Comparison of ENCODE assay signal across 23 mouse cellular contexts in the genomic region with DNA sequence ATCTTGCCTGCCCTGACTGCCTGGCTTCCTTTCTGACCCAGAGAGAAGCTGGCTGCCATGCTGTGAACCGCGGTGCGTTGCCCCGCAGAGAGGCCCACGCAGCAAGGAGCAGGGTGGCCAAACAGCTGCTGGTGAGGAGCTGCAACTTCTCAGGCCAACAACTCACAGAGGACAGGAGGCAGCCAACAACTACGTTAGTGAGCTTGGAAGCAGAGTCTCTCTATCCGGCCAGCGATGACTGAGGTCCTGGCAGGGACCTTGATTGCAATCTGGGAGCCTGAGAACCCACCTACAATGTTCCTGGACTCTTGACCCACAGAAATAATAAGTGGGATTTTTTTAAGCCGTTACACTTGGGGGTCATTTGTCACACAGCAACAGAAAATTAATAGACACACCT. TPM values are rescaled to one million over a fixed set of nuclear protein-coding genes. Genes with fewer than 3 reads are reported as not detected.
DNase-seq lines count a peak whose midpoint lies in the region; ATAC-seq and TF ChIP-seq lines count a peak whose summit lies in the region.
"Had no signal": no experiment of that assay in that cellular context is flagged by ENCODE, and none has a peak within 500 bp of the region (broad histone marks: within the 10 kb centered on the region; RNA-seq: fewer than 3 reads in every experiment).

No protein-coding gene starts in this region.

- DNase-seq in cerebellum, postnatal 14 days, result peak; percentile 50 to 56
- DNase-seq in cerebellum, postnatal 4 days (ENCODE audit: low spot score in 2 of 2), result no peak
- DNase-seq in limb, embryonic 14.5 days (ENCODE audit: low spot score), result peak; percentile 73
- DNase-seq in limb, embryonic 10.5 days (ENCODE audit: low spot score), result no peak
- DNase-seq in gastrocnemius, adult 8-10 months (ENCODE audit: low spot score in 2 of 2), result peak; percentile 30 to 35
- no peak for DNase-seq in thymus, postnatal 25 days
- no peak for DNase-seq in left cerebral cortex, postnatal 10 days (ENCODE audit: extremely low spot score in 1 of 2, low spot score in 2 of 2)
- DNase-seq: adrenal gland, postnatal 36 days; cerebellum, adult 11-12 months; cerebellum, postnatal 36 days; kidney, adult 18-20 months; kidney, postnatal 4 days; layer of hippocampus, adult 9-11 months; liver, embryonic 13.5 days; lung, adult 2 months; lung, postnatal 36 days; midbrain, embryonic 14.5 days; spleen, adult 18-20 months; thymus, postnatal 4 days had no signal

- 84% methylated on average over 9 of the region's 9 CpGs for WGBS in limb, embryonic 14.5 days
- 88% methylated on average over 9 of the region's 9 CpGs for WGBS in limb, embryonic 10.5 days
- WGBS in limb, embryonic 15.5 days, result 70% methylated on average over 9 of the region's 9 CpGs

- TF ChIP-seq POLR2A in limb, embryonic 14.5 days (IDR thresholded peaks at IDR 0.05; ENCODE audit: borderline replicate concordance, extremely low read depth, insufficient read depth, insufficient read length), result no peak

- no peak overlapping the region for H3K4me3 ChIP-seq in limb, embryonic 14.5 days (replicated peaks; ENCODE audit: low read length)
- H3K4me3 ChIP-seq in limb, embryonic 10.5 days, result no peak overlapping the region
- H3K4me3 ChIP-seq in limb, embryonic 15.5 days, result no peak overlapping the region
- H3K4me3 ChIP-seq: hindbrain, embryonic 13.5 days; liver, embryonic 13.5 days; megakaryocyte, embryonic 14.5 days had no signal

- H3K4me1 ChIP-seq in limb, embryonic 14.5 days (ENCODE audit: control insufficient read depth, insufficient read depth, low read length), result peaks cover 20% of the 10 kb centered on the region
- peaks cover 5% of the 10 kb centered on the region; the same call in 1 of the 2 replicates for H3K4me1 ChIP-seq in limb, embryonic 10.5 days
- H3K4me1 ChIP-seq in limb, embryonic 15.5 days, result peaks cover 19% of the 10 kb centered on the region
- H3K4me1 ChIP-seq: liver, embryonic 13.5 days had no signal

- H3K9ac ChIP-seq in limb, embryonic 14.5 days (ENCODE audit: low read depth, low read length, severe bottlenecking), result no peak overlapping the region
- no peak overlapping the region for H3K9ac ChIP-seq in limb, embryonic 15.5 days
- H3K9ac ChIP-seq: hindbrain, embryonic 13.5 days; liver, embryonic 13.5 days had no signal

- ATAC-seq in limb, embryonic 14.5 days (ENCODE audit: low FRiP score, low read depth), result no peak
- peak; percentile 78 for ATAC-seq in limb, embryonic 15.5 days (ENCODE audit: insufficient number of reproducible peaks, low FRiP score, low TSS enrichment, low read depth)

- H3K27me3 ChIP-seq in limb, embryonic 14.5 days (ENCODE audit: control insufficient read depth, insufficient read depth, low read length), result no peaks in the 10 kb centered on the region
- no peaks in the 10 kb centered on the region for H3K27me3 ChIP-seq in limb, embryonic 10.5 days (ENCODE audit: low read depth, poor library complexity, severe bottlenecking)
- no peaks in the 10 kb centered on the region for H3K27me3 ChIP-seq in limb, embryonic 15.5 days
- H3K27me3 ChIP-seq: hindbrain, embryonic 13.5 days; liver, embryonic 13.5 days had no signal

- no peaks in the 10 kb centered on the region for H3K9me3 ChIP-seq in limb, embryonic 14.5 days (ENCODE audit: control insufficient read depth, low read length)
- no peaks in the 10 kb centered on the region for H3K9me3 ChIP-seq in limb, embryonic 10.5 days (replicated peaks)
- no peaks in the 10 kb centered on the region for H3K9me3 ChIP-seq in limb, embryonic 15.5 days
- H3K9me3 ChIP-seq: hindbrain, embryonic 13.5 days; liver, embryonic 13.5 days; megakaryocyte, embryonic 14.5 days had no signal

- no peaks in the 10 kb centered on the region for H3K36me3 ChIP-seq in limb, embryonic 14.5 days (ENCODE audit: control insufficient read depth, insufficient read depth, low read length)
- H3K36me3 ChIP-seq in limb, embryonic 10.5 days, result no peaks in the 10 kb centered on the region
- H3K36me3 ChIP-seq in limb, embryonic 15.5 days, result no peaks in the 10 kb centered on the region
- H3K36me3 ChIP-seq: hindbrain, embryonic 13.5 days; liver, embryonic 13.5 days had no signal

- H3K27ac ChIP-seq in limb, embryonic 14.5 days (replicated peaks; ENCODE audit: low read depth, low read length), result no peak overlapping the region
- no peak overlapping the region for H3K27ac ChIP-seq in limb, embryonic 10.5 days
- peak overlapping the region; percentile 6; the same call in 1 of the 2 replicates for H3K27ac ChIP-seq in limb, embryonic 15.5 days
- H3K27ac ChIP-seq: hindbrain, embryonic 13.5 days; liver, embryonic 13.5 days had no signal

- intact Hi-C loops in left cerebral cortex, postnatal 10 days (cut with DNase I), result no loop called here

- H3K4me2 ChIP-seq in limb, embryonic 14.5 days (replicated peaks; ENCODE audit: low read depth, low read length, severe bottlenecking), result no peak overlapping the region
- no peak overlapping the region for H3K4me2 ChIP-seq in limb, embryonic 15.5 days
- H3K4me2 ChIP-seq: heart, embryonic 11.5 days; hindbrain, embryonic 13.5 days; liver, embryonic 13.5 days had no signal

RNA-seq across cellular contexts. Expression of gene Phactr2, which starts 49.0 kb away (rescaled TPM):
- polyA plus RNA-seq in limb, embryonic 14.5 days (2012; rRNA removed), result 17.5 and 20.0 TPM in 2 replicates
- 34.8 and 36.5 TPM in 2 replicates for polyA plus RNA-seq in limb, embryonic 14.5 days (2014; fragmentation: Nextera tagmentation; extraction: Ambion mirVana)
- polyA plus RNA-seq in limb, embryonic 10.5 days (2016; fragmentation: Nextera tagmentation; extraction: Ambion mirVana), result 16.2 and 21.3 TPM in 2 replicates
- 10 to 100 TPM; 14.0 to 17.5 (median 16.3) TPM for total RNA-seq in gastrocnemius, adult 8-10 months (2022)
- 25.5 and 29.3 TPM in 2 replicates for polyA plus RNA-seq in limb, embryonic 15.5 days (2015; fragmentation: Nextera tagmentation; extraction: Ambion mirVana)
- 10 to 100 TPM; 14.8 to 17.2 TPM for total RNA-seq in left cerebral cortex, postnatal 10 days (2021)

Comparison
In these comparisons a context has a peak if more than half of its experiments do, and no peak if none do; other contexts are left out.
1. DNase-seq: peak in cerebellum, postnatal 14 days (2 of 2), limb, embryonic 14.5 days (single experiment) and gastrocnemius, adult 8-10 months (2 of 2); none in cerebellum, postnatal 4 days (0 of 2), limb, embryonic 10.5 days (single experiment), thymus, postnatal 25 days (single experiment) and left cerebral cortex, postnatal 10 days (0 of 2).